Mouse (Mus musculus) kidney, embryonic 16.5 days (tissue): ENCODE data around the gene Slc44a5. TPM values are rescaled to one million over a fixed set of nuclear protein-coding genes. Genes with fewer than 3 reads are reported as not detected.
A peak's percentile ranks its signal among the peaks of the same experiment; 100 is the strongest.
"Not testable (repeated sequence)": the region's sequence is repeated elsewhere in the genome, so short reads cannot be mapped to it uniquely, and the experiment has no call there.

ENCODE experiments used
- ATAC-seq: fragments of 200-750 bp; cut with Nextera tagmentation; 2 replicates; pipeline ENCODE4 v1.8.0; 2017; ENCODE audit warnings: moderate TSS enrichment; ENCODE audit not compliant: low FRiP score, low TSS enrichment
- H3K27ac ChIP-seq: fragments of 300-500 bp; sonication (generic); 2 replicates; pipeline ENCODE4 v1.5.1; 2014; ENCODE audit warnings: low read length
- H3K27me3 ChIP-seq: fragments of 300-500 bp; sonication (generic); 2 replicates; pipeline ENCODE4 v1.6.1; 2014; ENCODE audit warnings: low read length, control low read depth, mixed read lengths; ENCODE audit not compliant: insufficient read depth
- H3K36me3 ChIP-seq: fragments of 300-500 bp; sonication (generic); 2 replicates; pipeline ENCODE4 v1.6.1; 2014; ENCODE audit warnings: low read length, control low read depth, mixed read lengths; ENCODE audit not compliant: insufficient read depth
- H3K4me1 ChIP-seq: fragments of 300-500 bp; sonication (generic); 2 replicates; pipeline ENCODE4 v1.6.1; 2014; ENCODE audit warnings: low read length, control low read depth, mixed read lengths; ENCODE audit not compliant: insufficient read depth
- H3K4me2 ChIP-seq: fragments of 300-500 bp; sonication (generic); replicated peaks from 2 replicates; pipeline ENCODE4 v1.6.1; 2014; ENCODE audit warnings: low read depth, low read length
- H3K4me3 ChIP-seq: fragments of 300-500 bp; sonication (generic); 2 replicates; pipeline ENCODE4 v1.5.1; 2014; ENCODE audit warnings: mild to moderate bottlenecking, low read length
- H3K9ac ChIP-seq: fragments of 300-500 bp; sonication (generic); replicated peaks from 2 replicates; pipeline ENCODE4 v1.6.1; 2014; ENCODE audit warnings: low read length
- H3K9me3 ChIP-seq: fragments of 300-500 bp; sonication (generic); 2 replicates; pipeline ENCODE4 v1.6.1; 2016; ENCODE audit warnings: low read length, control low read depth
- WGBS: fragments of 180-500 bp; shearing (Covaris S2); extraction: QIAGEN DNeasy Blood & Tissue Kit; methylation state at CpG from one replicate; pipeline ENCODE4 v1.1.7; 2014; 5-methylcytosine and 5-hydroxymethylcytosine counted together
- polyA plus RNA-seq: library from polyadenylated mRNA; unstranded; fragments of >200 nt; fragmentation: Nextera tagmentation; extraction: Ambion mirVana; gene quantifications from 2 replicates; pipeline ENCODE4 v1.2.1, GENCODE M21; 2015

Gene Slc44a5
- polyA plus RNA-seq, 1 experiment from 2014 or later: 0.65 TPM

DNA sequence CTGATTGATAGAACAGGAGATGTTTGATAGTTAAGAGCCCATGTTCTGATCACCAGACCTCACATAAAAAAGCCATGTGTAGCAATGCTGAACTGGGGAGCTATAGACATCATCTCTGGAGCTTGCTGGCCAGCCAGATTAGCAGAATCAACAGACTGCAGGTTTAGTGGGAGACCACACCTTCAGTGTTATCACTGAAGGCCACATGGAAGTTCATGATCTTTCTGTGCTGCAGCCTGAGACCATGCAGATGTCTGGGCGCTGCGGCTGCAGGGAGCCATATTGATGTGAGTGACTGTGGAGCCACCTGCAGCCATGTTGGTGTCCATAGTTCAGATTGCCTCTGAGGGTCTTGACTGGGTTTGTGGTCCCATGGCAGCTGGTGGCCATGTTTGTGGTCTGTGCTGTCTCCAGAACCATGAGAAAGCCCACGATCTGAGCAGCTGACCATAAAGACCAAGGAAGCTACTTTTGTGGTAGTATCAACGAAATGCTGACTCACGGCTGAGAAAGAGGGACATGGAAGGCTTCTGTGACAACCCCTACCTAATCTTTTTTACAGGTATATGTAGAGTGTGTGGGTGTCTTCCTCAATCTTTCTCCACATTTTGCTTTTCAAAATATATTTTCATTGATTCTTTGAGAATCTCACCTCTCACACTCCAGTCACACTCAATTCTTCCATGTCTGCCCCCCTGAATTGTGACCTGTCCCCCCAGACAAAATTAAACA lies 26.7 kb downstream of the Slc44a5 start:
- Histone ChIP-seq H3K4me3 (no peak overlapping the region), H3K9me3 (no peaks in the 10 kb centered on the region), H3K4me2 (no peak overlapping the region), H3K4me1 (no peaks in the 10 kb centered on the region), H3K36me3 (no peaks in the 10 kb centered on the region), H3K27me3 (no peaks in the 10 kb centered on the region), H3K9ac (no peak overlapping the region), H3K27ac (no peak overlapping the region)
- 96% methylated on average over 5 of the region's 5 CpGs for WGBS
- ATAC-seq: no peak

DNA sequence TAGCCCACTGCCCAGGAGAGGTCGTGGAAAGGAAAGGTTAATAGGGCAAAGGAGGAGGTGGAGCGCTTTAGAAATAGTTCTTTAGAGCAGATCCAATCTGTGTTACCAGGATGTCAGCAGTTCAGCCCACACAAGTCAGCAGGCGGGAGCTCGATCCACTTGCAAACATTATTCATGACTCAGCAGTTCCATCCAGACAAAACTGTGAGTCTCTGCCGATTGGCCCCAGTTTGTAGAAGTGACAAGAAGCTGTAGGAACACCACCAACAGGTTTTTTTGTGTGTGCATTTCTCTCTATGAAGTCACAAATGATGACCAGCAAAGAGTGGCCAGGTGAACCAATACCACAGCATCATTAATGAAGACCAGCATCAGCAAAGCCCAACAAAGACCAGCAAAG lies 28.1 kb downstream of the Slc44a5 start:
- Histone ChIP-seq H3K4me2 (no peak overlapping the region), H3K9ac (no peak overlapping the region), H3K36me3 (no peaks in the 10 kb centered on the region), H3K27me3 (no peaks in the 10 kb centered on the region), H3K4me1 (no peaks in the 10 kb centered on the region), H3K4me3 (no peak overlapping the region), H3K9me3 (no peaks in the 10 kb centered on the region), H3K27ac (no peak overlapping the region)
- no peak for ATAC-seq
- 56% methylated on average over 5 of the region's 5 CpGs for WGBS

GRCm38 (mm10) chr3:154046876-154047275 lies 73.6 kb downstream of the Slc44a5 start:
- Histone ChIP-seq H3K27me3 (no peaks in the 10 kb centered on the region), H3K27ac (no peak overlapping the region), H3K4me1 (no peaks in the 10 kb centered on the region), H3K9me3 (no peaks in the 10 kb centered on the region), H3K4me3 (no peak overlapping the region), H3K4me2 (no peak overlapping the region), H3K9ac (no peak overlapping the region), H3K36me3 (no peaks in the 10 kb centered on the region)
- WGBS: 78% methylated on average over 4 of the region's 4 CpGs
- peak; percentile 74; the same call in 1 of the 2 replicates for ATAC-seq

GRCm38 (mm10) chr3:154053331-154053730 lies 80.1 kb downstream of the Slc44a5 start:
- no peak overlapping the region for H3K4me2 ChIP-seq
- no peaks in the 10 kb centered on the region for H3K4me1 ChIP-seq
- no peak overlapping the region for H3K4me3 ChIP-seq
- H3K9me3 ChIP-seq: no peaks in the 10 kb centered on the region
- no peak for ATAC-seq
- no peak overlapping the region for H3K9ac ChIP-seq
- H3K27me3 ChIP-seq: no peaks in the 10 kb centered on the region
- no peak overlapping the region for H3K27ac ChIP-seq
- 67% methylated on average over 7 of the region's 7 CpGs for WGBS
- H3K36me3 ChIP-seq: no peaks in the 10 kb centered on the region

GRCm38 (mm10) chr3:154057464-154057863 lies 84.2 kb downstream of the Slc44a5 start:
- H3K4me3 ChIP-seq: no peak overlapping the region
- H3K4me1 ChIP-seq: no peaks in the 10 kb centered on the region
- no peak overlapping the region for H3K4me2 ChIP-seq
- WGBS: 70% methylated on average over 2 of the region's 2 CpGs
- H3K9ac ChIP-seq: no peak overlapping the region
- H3K27me3 ChIP-seq: no peaks in the 10 kb centered on the region
- H3K9me3 ChIP-seq: no peaks in the 10 kb centered on the region
- no peaks in the 10 kb centered on the region for H3K36me3 ChIP-seq
- H3K27ac ChIP-seq: no peak overlapping the region
- ATAC-seq: no peak

DNA sequence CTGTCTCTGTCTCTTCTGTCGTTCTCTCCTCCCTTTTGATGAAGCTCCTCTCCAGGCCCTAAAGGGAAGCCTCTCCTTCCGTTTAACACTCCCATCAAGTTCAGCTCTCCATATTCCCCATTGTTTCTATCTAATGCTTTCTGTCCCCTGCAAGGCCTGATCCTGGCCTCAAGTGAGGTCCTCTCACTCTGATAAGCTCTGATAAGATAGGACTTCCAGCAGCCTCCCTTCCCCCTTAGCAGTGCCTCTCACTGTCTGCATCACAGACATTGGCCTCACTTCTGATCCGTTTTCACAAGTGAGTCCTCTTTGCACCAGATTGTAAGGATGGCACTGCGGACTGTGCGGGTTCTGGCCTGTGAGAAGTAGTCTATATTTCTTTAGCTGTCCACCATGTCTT lies 85.0 kb downstream of the Slc44a5 start:
- no peaks in the 10 kb centered on the region for H3K27me3 ChIP-seq
- no peaks in the 10 kb centered on the region for H3K9me3 ChIP-seq
- 79% methylated on average over 5 of the region's 5 CpGs for WGBS
- no peak overlapping the region for H3K27ac ChIP-seq
- H3K36me3 ChIP-seq: no peaks in the 10 kb centered on the region
- no peak overlapping the region for H3K4me3 ChIP-seq
- no peak overlapping the region for H3K9ac ChIP-seq
- H3K4me1 ChIP-seq: no peaks in the 10 kb centered on the region
- H3K4me2 ChIP-seq: no peak overlapping the region
- ATAC-seq: no peak

DNA sequence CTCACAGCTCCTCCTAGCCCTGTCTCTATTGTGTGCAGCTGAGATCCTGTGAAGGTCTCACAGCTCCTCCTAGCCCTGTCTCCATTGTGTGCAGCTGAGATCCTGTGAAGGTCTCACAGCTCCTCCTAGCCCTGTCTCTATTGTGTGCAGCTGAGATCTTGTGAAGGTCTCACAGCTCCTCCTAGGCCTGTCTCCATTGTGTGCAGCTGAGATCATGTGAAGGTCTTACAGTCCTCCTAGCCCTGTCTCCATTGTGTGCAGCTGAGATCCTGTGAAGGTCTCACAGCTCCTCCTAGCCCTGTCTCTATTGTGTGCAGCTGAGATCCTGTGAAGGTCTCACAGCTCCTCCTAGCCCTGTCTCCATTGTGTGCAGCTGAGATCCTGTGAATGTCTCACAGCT lies 98.8 kb downstream of the Slc44a5 start:
- H3K36me3 ChIP-seq, H3K4me3 ChIP-seq, H3K27ac ChIP-seq, H3K9me3 ChIP-seq, H3K27me3 ChIP-seq, H3K4me2 ChIP-seq, H3K9ac ChIP-seq, H3K4me1 ChIP-seq, ATAC-seq: not testable (repeated sequence)

- ATAC-seq: no peak
- no peak overlapping the region for H3K4me3 ChIP-seq
- no peaks in the 10 kb centered on the region for H3K27me3 ChIP-seq
- no peaks in the 10 kb centered on the region for H3K36me3 ChIP-seq
- no peaks in the 10 kb centered on the region for H3K9me3 ChIP-seq
- no peaks in the 10 kb centered on the region for H3K4me1 ChIP-seq
- 82% methylated on average over 10 of the region's 10 CpGs for WGBS
- no peak overlapping the region for H3K4me2 ChIP-seq
- no peak overlapping the region for H3K27ac ChIP-seq
- H3K9ac ChIP-seq: no peak overlapping the region
Observed at GRCm38 (mm10) chr3:154075749-154076148, 102.5 kb downstream of the Slc44a5 start.

- 86% methylated on average over 12 of the region's 12 CpGs for WGBS
- ATAC-seq: no peak
- Histone ChIP-seq H3K36me3 (no peaks in the 10 kb centered on the region), H3K9ac (no peak overlapping the region), H3K27me3 (no peaks in the 10 kb centered on the region), H3K4me3 (no peak overlapping the region), H3K9me3 (no peaks in the 10 kb centered on the region), H3K4me2 (no peak overlapping the region), H3K4me1 (no peaks in the 10 kb centered on the region), H3K27ac (no peak overlapping the region)
Observed at GRCm38 (mm10) chr3:154081687-154082086, 108.5 kb downstream of the Slc44a5 start.

DNA sequence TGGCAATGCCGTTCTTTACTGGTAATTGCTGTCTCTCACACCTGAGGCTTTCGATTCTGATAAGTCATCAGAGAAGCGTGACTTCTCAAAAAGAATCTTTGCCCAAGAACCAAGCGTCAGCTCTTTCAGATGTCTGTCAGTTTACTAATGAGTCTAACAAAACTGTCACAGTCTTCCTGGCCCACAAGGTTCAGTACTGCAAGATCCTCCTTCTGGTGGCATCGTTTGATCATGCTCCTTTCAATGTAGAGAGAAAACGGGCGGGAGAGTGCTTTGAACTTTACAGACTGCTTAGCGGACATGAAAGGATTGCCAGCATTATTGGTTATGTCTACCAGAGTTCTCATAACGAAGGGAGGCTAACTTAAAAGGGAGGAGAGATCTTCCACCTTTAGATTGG lies 109.0 kb downstream of the Slc44a5 start:
- Histone ChIP-seq H3K36me3 (no peaks in the 10 kb centered on the region), H3K4me3 (no peak overlapping the region), H3K4me1 (no peaks in the 10 kb centered on the region), H3K27ac (no peak overlapping the region), H3K9me3 (no peaks in the 10 kb centered on the region), H3K4me2 (no peak overlapping the region), H3K9ac (no peak overlapping the region), H3K27me3 (no peaks in the 10 kb centered on the region)
- WGBS: 33% methylated on average over 9 of the region's 9 CpGs
- ATAC-seq: no peak
